Mouse (Mus musculus) lung, postnatal 0 days (tissue): ENCODE data around the gene Abtb2.

ENCODE experiments used
- CTCF ChIP-seq: IDR thresholded peaks from 2 replicates; pipeline ENCODE4 v1.5.1; 2016; ENCODE audit warnings: antibody characterized with exemption, mild to moderate bottlenecking
- EP300 ChIP-seq: IDR thresholded peaks from 2 replicates; pipeline ENCODE4 v1.6.1; 2016; ENCODE audit warnings: antibody characterized with exemption, mild to moderate bottlenecking, control low read depth

GRCm38 (mm10) chr2:103584093-103584492 lies 18.0 kb downstream of the Abtb2 start:
- TF ChIP-seq CTCF, result no peak
- no peak for TF ChIP-seq EP300
